Mouse (Mus musculus) A20 (cell line): ENCODE measurements at regions not wholly inside any gene's neighbourhood (a gene's known extent, or its start where the extent isn't known, plus 50 kb on each side); places are given as distances from the start of the nearest gene placed in this dataset.
"Not testable (repeated sequence)": the region's sequence is repeated elsewhere in the genome, so short reads cannot be mapped to it uniquely, and the experiment has no call there.

Experiments
- DNase-seq: peaks from one replicate; pipeline ENCODE4 v3.0.0-alpha.2; 2011; ENCODE audit warnings: low read depth, low spot score

GRCm38 (mm10) chr12:28922236-28922635 is 170.6 kb downstream of the Eipr1 start:
- no peak for DNase-seq

DNA sequence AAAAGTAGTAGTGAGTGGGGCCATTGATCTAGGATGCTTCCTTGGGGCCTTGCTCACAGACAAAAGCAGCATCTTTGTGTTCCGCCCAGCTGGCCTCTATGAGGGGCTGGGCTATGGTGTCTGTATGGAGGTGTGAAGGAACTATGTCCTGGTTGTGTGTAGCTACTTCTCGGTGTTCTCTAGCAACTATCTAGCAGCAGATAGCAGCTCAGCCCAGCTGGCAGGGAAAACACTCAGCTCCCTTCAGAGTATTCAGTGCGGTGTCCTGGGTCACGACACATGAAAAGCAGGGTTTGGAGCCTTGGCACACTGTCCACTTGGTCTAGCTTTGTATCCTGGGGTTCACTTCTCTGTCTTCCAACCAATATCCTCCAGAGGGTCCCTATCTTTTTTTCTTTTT is 173.6 kb downstream of the Eipr1 start:
- no peak for DNase-seq

- no peak for DNase-seq
Observed at GRCm38 (mm10) chr12:28939936-28940335, 188.3 kb downstream of the Eipr1 start.

DNA sequence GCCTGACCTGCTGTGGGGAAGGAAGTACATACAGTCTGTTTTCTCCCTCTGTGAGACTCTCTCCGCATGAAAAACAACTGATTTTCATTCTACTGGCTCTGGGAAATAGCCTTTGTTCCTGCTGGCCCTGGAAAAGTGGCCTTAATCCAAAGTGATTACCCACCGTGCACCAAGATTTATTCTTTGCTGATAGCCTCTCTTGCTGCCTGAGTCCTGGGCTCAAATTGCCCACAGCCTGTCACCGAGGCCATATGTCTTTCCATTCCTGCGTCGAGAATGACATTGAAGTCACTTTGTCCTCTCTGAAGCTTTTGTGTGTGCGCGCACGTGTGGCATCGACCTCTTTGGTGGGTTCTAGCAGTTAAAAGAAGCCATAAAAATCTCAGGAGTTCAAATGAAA is 197.3 kb downstream of the Eipr1 start:
- DNase-seq, result no peak

GRCm38 (mm10) chr12:28949307-28949706 is 197.7 kb downstream of the Eipr1 start:
- no peak for DNase-seq

DNA sequence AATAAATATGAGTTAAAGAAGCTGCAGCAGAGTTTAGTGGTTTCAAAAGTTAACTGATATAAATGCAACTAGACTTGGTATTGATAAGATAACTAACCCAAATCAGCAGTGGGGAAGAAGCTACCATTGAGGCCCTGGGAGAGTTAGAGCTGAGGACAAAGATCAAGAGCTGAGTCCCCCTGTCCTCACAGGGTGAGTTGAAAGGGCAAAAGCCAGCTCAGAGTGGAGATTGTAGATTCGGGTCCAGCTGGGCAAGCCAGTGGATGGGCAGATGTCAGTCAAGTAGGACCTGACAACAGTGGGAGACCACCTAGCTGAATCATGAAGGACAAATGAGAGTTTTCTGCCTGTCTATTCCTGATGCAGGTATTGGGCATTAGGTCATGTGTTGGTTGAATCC is 205.6 kb downstream of the Eipr1 start:
- DNase-seq, result no peak

DNA sequence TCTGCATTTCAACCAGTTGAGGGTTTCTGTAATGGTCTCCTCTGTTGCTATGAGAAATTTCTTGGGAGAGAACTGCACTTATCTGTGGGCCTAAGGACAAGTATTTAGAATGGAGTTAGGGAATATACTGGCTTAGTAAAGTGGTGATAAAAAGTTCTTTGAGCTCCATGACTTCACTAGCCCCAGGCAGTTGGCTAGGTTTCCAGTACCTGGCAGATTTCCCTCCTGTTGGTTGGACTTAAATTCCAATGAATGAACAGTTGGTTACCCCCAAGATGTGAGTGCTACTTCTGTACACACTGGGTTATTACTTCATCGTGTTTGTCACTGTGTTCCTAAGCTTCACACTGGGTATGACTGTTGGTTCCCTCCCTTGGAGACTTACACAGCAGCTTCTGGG is 207.1 kb downstream of the Eipr1 start:
- no peak for DNase-seq

DNA sequence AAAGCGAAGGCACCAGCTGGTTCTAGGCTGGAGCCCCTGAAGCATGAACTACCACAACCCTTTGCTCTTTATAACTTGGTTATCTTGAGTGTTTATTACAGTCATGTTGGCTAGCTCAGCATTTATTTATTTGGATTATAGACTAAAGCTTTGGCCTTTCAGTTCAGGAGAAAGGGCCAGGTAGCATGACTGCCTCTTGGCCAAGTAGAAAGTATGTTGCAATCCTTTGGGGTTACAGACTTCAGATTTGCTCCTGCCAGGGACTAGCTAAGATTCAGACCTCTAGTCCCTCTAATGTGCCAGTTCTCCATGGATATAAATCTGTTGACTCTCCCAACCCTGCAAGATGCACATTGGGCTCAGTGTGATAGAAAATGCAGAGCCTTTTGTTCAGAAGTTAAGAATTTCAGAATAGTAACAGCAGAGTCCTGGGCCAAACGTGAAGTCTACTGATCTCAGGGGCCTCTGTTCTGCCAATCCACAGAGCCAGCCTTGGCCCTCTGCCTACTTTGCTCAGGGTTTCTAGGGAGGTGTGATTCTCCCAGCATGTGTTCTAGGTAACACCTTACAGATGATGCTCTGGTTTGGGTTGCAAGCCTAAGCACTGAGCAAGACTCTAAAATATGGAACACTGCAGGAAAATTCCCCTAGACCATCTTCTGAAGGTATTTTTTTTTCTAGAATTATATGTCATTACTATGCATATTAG is 218.2 kb downstream of the Eipr1 start:
- DNase-seq, result no peak

DNA sequence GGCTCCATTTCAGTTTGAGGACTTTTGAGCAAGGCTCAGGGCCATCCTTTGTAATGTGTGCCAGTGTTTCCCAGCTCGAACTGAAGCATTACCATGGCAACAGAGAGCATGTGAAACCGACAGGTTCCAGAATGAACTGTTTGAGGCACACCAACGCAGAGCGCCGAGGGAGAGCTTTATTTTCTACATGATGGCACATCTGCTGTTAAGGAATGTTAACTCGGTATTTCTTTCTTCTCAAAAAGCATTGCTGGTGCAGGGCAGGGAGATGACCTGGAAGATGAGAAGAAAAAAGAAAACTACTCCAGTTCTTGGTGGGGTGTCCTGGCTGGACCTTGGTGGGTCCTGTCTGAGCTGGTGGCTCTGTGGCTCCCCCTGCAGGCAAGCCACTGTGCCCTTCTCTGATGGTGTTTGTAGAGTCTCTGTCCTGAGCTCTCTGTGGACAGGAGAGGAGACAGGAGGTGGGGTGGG is 223.0 kb downstream of the Eipr1 start:
- peak; percentile 21 for DNase-seq

DNA sequence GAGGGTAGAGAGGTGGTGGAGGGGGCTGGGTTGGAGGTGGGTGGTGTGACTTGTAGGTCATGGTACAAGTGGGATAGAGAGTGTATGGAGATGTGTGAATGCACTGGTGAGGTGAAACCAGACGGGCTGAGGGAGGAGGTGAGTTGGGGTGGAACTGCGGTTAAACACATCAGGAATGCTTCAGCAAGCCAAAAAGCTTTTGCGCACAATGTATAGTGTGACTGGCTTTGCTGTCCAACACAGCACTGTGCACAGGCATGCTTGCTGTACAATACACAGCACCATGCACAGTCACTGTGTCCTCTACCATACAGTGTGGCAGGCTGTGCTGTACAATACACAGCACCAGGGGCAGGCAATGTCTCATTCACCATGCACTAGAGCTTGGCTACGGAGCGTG is 223.6 kb downstream of the Eipr1 start:
- DNase-seq, result no peak

DNA sequence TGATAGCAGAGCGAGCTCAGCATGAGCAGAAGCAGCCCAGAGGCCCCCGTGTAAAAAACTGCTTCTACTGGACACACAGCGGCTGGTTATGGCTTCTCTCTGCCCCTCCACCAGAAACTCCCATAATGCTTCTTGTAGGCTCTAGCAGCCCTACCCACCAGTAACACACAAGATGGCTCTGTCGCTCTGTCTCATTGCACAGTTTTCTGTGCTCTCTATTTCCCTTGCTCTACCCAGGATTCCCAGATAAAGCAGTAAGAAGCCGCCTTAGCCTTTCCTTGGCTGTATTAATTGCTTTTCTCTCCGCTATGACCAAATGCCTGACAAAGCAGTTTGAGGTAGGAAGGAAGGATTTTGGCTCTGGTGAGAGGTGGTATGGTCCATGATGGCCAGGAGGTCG is 228.1 kb downstream of the Eipr1 start:
- DNase-seq, result no peak

DNA sequence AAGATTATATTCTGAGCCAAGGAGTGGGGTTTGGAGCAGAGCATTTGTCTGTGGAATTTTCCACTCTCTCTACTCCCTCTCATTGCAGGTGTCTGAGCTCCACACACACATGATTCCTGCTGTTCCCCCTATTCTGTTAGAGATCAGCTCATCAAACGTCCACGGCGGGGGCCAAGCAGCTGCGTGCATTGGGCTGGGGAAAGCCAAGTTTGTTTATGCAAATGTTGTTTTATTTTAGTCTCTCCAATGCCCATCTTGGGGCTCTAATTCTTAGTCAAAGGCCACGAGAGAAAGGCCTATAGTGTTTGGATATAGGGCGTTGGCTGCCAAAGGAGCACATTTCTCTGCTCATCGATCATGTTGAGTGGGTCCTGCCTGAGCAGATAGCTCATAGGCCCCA is 234.6 kb downstream of the Eipr1 start:
- DNase-seq, result peak; percentile 88

DNA sequence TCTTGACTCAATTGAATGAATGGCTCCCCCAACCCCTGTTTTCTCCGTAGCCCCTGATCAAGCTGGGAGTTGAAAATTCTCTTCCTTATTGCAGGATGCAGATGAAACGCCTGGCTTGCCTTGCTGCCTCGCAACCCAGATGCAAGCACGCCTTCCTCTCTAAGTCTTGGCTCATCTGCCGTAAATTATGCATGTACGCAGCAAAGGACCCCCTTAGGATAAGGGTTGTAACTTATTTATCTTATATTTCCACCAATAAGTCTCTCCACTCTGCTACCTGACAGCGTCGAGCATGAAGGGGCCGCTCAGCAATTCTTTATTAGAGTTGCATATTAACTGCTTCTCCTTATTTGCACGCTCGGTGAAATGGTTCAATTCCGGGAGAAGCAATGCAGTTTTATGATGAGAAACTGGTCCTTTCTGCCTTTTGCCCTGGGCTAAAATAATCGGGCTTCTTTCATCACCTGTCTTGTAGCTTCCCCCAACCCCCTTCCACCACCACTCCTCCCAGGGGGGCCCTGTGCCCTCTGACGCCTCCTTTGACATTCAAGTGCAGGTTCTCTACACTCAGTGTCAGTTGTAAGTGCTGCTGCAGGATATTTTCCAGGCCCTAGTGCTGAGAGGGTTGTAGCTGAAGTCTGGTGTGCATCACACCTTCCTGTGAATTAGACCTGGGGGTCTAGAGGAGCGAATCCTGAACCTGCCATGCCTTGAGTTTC is 246.0 kb downstream of the Eipr1 start:
- DNase-seq, result no peak

DNA sequence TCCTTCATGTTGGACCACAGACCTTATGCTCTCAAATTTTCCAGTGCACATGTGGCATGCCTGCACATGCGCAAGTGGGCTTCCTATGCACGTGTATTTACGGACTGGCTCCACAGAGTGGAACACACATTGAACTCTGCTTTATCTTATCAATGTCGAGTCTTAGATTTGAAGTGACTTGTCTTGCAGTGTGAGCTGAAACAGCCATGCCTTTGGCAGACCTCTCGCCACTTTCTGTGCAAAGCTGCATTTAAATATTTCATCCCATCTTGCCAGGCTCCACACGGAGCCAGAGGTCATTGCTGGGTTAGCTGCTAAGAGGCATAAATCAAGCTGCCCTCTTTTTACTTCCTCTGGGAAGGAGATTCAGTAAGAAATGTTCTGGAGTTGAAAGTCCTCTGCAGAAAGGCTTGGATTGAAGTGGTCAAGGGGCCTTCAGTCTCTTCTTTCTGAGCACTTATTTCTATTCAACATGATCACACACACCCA is 248.4 kb downstream of the Eipr1 start:
- no peak for DNase-seq

DNA sequence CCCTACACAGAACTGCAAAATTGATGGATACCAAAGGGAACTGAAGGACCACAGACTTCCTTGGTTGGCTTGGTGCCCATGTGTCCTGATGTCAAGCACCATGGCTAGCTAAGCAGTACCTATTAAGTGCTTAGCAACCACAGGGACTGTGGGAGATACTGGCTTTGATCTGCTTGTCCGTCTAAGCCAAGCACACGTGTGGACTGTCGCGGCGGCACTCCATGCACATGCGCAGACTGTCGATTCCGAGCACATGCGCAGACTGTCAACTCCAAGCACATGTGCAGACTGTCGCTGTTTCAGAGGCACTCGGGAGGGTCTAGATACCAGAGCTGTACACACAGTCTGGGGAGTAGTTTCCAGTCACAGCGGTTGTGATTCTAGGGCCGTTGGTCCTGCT is 252.9 kb downstream of the Eipr1 start:
- no peak for DNase-seq

DNA sequence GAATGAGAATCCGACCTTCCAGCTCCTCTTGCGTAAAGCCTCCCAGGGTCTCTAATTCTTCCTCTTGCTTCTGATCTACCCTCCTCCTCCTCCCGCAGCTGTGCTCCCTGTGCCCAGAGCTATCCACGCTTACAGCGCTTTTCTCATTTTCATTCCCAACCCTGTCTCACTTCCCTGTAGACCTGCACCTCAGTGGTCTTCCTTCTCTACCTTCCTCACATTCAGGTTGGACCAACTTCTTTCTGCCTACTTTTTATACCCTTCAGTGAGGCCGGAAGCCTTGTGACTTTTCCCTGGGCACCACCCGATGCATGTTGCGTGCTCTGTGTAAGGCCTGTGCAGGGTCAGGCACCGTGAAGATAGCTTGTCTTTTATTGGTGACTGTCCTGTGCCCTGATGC is 263.0 kb downstream of the Eipr1 start:
- no peak for DNase-seq

DNA sequence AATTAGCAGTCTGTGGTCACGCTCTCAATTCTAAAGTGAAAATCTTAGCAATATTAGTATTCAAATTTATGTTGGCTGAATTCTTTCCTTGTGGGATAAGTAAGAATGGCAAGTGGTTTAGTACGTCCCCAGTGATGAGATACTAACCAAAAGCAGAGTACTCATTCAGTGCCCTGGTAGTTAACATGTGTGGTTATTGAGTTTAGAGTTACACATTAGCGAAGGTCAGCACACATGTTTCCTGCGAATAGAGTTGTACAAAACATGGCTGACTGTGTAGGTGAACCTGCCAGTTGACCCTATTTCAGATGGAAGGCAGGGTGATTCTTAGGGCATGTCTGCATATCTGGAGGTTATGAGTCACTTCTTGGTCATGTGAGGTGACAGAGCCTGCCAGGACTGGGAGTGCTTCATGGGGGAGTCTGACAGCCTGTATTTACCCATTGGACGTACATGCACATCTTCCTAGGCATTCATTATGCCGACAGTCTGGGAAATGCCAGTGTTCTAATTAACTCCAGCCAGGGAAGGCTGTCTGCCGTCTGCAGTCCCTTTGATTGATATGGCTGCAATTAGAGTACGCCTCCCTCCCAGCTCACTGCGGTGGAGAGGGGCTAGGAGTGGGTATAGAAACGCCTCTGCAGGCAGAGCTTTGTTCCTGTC is 263.7 kb downstream of the Eipr1 start:
- DNase-seq, result no peak

DNA sequence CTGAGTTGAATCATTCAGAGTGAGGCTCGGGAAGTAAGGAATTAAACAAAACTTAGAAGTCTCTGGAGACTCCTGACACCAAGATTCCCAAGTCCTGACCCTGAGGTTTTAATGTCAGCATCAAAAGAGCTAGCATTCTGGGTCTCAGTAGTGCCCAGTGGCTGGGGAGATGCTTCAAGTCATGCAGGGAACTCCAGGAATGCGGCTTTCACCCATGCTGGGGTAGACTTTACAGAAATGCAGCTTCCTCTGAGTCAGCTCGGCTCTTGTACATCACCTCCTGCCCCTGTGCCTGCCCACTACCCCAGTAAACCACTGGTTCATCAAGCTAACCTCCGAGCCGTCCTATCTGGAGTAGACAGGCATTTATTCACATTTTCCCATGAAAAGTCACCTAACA is 269.5 kb downstream of the Eipr1 start:
- no peak for DNase-seq

- peak; percentile 75 for DNase-seq
Observed at GRCm38 (mm10) chr12:29028171-29028570, 276.6 kb downstream of the Eipr1 start.

DNA sequence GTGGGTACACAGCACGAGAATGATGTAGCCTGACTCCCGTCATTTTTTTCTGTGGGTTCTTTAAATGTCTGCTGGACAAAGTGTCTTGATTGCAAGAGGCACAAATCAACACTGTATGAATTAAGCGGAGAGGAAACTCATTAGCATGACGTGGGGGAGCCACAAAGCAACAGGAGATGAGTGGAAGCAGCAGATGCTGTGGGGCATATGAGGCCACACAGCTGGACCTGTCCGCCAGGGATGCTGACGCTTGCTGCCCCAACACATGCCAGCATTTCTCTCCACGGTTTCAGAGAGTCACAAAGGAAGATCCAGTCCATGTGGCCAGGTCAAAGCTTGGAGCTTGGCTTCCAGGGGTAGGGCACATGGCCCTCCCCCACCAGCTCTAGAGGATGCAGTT is 277.9 kb downstream of the Eipr1 start:
- DNase-seq, result no peak

GRCm38 (mm10) chr12:29046009-29046408 is 294.4 kb downstream of the Eipr1 start:
- no peak for DNase-seq

DNA sequence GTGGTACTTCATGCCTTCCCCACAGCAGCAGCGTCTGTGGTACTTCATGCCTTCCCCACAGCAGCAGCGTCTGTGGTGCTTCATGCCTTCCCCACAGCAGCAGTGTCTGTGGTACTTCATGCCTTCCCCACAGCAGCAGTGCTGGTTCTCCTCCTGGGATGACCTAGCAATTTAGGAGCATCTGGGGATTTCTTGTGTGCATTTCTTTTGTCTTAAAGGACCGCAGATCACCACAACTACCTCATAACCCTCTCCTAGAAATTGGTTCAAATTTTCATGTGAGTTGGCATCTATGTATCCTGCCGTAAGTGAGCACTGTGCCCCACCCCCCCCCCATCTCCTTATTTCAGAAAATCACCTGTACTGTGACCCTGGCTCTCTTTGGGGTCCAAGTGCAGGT is 297.0 kb downstream of the Eipr1 start:
- DNase-seq, result not testable (repeated sequence)

GRCm38 (mm10) chr12:29049105-29049511 is 297.5 kb downstream of the Eipr1 start:
- no peak for DNase-seq
